Mouse (Mus musculus) frontal cortex, postnatal 25 days (tissue): Measurements from ENCODE around the gene Arpc1b.
A peak's percentile ranks its signal among the peaks of the same experiment; 100 is the strongest.
"Not testable (repeated sequence)": the region's sequence is repeated elsewhere in the genome, so short reads cannot be mapped to it uniquely, and the experiment has no call there.

Experiments used
- DNase-seq, 2 experiments: peaks; one replicate each; pipeline ENCODE4 v3.0.0; 2022; ENCODE audit warnings: low spot score in 2 of 2

The Arpc1b gene

GRCm38 (mm10) chr5:145114606-145115473 lies 825 bp downstream of the Arpc1b start:
- no peak for DNase-seq

GRCm38 (mm10) chr5:145115736-145116135 lies 1.7 kb downstream of the Arpc1b start:
- DNase-seq: no peak

- DNase-seq: no peak
Observed at GRCm38 (mm10) chr5:145116316-145116715, 2.3 kb downstream of the Arpc1b start.

GRCm38 (mm10) chr5:145116916-145117315 lies 2.9 kb downstream of the Arpc1b start:
- peak in 1 of 2 experiments; percentile 43 for DNase-seq

GRCm38 (mm10) chr5:145118005-145118404 lies 4.0 kb downstream of the Arpc1b start:
- DNase-seq: no peak

GRCm38 (mm10) chr5:145118461-145118860 lies 4.4 kb downstream of the Arpc1b start:
- DNase-seq: no peak

GRCm38 (mm10) chr5:145119385-145119784 lies 5.4 kb downstream of the Arpc1b start:
- DNase-seq: no peak

- no peak for DNase-seq
Observed at GRCm38 (mm10) chr5:145120921-145121320, 6.9 kb downstream of the Arpc1b start.

- DNase-seq: no peak
Observed at GRCm38 (mm10) chr5:145123396-145123795, 9.4 kb downstream of the Arpc1b start.

GRCm38 (mm10) chr5:145126580-145126979 lies 12.6 kb downstream of the Arpc1b start:
- no peak for DNase-seq

GRCm38 (mm10) chr5:145129124-145129523 lies 15.1 kb downstream of the Arpc1b start:
- DNase-seq: no peak

- DNase-seq: not testable (repeated sequence)
Observed at GRCm38 (mm10) chr5:145129773-145130172, 15.8 kb downstream of the Arpc1b start.

- DNase-seq: peak in 1 of 2 experiments; percentile 36
Observed at GRCm38 (mm10) chr5:145130191-145130590, 16.2 kb downstream of the Arpc1b start.

GRCm38 (mm10) chr5:145130995-145131394 lies 17.0 kb downstream of the Arpc1b start:
- no peak for DNase-seq

GRCm38 (mm10) chr5:145133275-145133674 lies 19.3 kb downstream of the Arpc1b start:
- DNase-seq: not testable (repeated sequence)

- DNase-seq: no peak
Observed at GRCm38 (mm10) chr5:145138836-145139235, 24.8 kb downstream of the Arpc1b start.

- peak; percentile 95 to 97 for DNase-seq
Observed at GRCm38 (mm10) chr5:145139571-145140519, 25.8 kb downstream of the Arpc1b start, which contains the start of the genes Pdap1 and Bud31. Gene Pdap1 (minus strand): TSS chr5:145140238. Gene Bud31 (plus strand): TSS chr5:145140362.

- no peak for DNase-seq
Observed at GRCm38 (mm10) chr5:145140611-145141010, 26.6 kb downstream of the Arpc1b start.

GRCm38 (mm10) chr5:145147748-145148147 lies 33.7 kb downstream of the Arpc1b start:
- no peak for DNase-seq

- no peak for DNase-seq
Observed at GRCm38 (mm10) chr5:145149294-145149693, 35.3 kb downstream of the Arpc1b start.

- DNase-seq: no peak
Observed at GRCm38 (mm10) chr5:145152690-145153089, 38.7 kb downstream of the Arpc1b start.

- no peak for DNase-seq
Observed at GRCm38 (mm10) chr5:145161361-145161760, 47.3 kb downstream of the Arpc1b start.
